Mouse (Mus musculus): ENCODE results near the gene Psmc1. TPM values are rescaled to one million over a fixed set of nuclear protein-coding genes. Genes with fewer than 3 reads are reported as not detected.

Gene Psmc1
- polyA plus RNA-seq, 1 experiment, result 2.7 TPM

DNA sequence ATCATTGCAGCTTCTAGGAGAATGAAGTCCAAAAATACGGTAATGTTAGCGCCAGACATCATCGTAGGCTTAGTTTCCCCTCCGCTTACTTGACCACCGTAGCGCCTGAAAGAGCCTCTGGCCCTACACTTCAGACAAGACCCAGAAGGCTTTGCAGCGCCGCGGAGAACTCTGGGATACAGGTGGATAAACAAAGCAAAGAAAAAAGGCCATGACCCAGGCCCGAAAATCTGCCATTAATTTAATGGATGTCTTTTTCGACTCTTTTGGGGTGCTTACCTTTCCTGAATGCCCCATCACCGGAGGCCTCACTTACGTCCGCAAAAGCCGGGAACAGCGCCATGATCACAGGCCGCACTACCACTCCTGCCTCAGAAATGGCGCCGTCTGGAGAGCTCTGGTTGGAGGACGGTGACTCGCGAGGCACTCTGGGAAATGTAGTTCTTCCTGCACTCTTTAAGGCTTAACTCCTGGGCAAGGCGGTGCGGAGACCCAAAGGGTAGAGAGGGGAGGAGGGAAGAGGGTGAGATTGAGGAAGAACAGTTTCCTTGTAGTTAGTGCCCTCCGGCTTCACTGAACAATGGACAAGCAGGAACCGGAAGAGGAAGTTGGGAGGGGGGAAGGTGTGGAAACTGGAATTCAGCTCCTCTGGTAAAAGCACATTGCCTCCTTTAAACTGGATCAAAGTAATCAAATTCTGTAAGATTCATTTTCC is 49.5 kb downstream of the Psmc1 start, which contains the start of gene Nrde2:
Gene Nrde2, minus strand, starts transcription at position 393 of the 715 bp plus-strand sequence.
- peaks cover 10% of the 10 kb centered on the region for H3K36me3 ChIP-seq (ENCODE audit: control insufficient read depth)
- H3K27me3 ChIP-seq (ENCODE audit: control insufficient read depth), result no peaks in the 10 kb centered on the region
- H3K4me3 ChIP-seq (replicated peaks), result peak within 1 kb of the TSS; percentile 84
- peaks cover 24% of the 10 kb centered on the region for H3K4me1 ChIP-seq (ENCODE audit: control insufficient read depth)
- TF ChIP-seq TAL1 (IDR thresholded peaks at IDR 0.05; ENCODE audit: low read length) (no peak), GATA1 (IDR thresholded peaks at IDR 0.05; ENCODE audit: low read length) (no peak)
- no peaks in the 10 kb centered on the region for H3K9me3 ChIP-seq (ENCODE audit: control insufficient read depth, low read length)

DNA sequence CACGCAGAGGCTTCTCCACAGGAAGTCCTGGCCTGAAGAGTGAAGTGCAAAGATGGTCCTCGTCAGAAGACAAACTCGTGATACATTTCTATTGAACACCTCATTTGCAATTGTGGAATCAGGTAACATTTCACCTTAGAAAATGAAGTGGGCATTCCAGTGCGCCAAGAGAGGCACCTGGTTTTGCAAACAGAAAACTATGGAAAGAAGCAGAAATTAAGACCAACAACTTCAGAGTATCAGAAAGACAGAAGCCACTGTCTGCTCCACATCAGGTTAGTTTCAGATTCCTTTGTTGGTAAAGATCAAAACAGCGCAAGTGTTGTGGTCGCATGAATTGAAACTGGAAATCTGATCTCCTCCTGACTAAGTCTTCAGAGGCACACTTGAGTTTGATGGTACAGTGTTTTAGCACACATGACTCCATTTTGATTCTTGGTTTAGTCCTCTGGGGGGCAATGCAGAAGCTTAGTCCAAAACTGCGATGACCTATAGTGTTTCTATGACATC is 55.1 kb downstream of the Psmc1 start:
- TF ChIP-seq GATA1 (IDR thresholded peaks at IDR 0.05; ENCODE audit: low read length), result no peak
- TF ChIP-seq TAL1 (IDR thresholded peaks at IDR 0.05; ENCODE audit: low read length), result no peak
- no peaks in the 10 kb centered on the region for H3K9me3 ChIP-seq (ENCODE audit: control insufficient read depth, low read length)
- H3K27me3 ChIP-seq (ENCODE audit: control insufficient read depth), result peaks cover 2% of the 10 kb centered on the region; the same call in 1 of the 2 replicates
- H3K36me3 ChIP-seq (ENCODE audit: control insufficient read depth), result no peaks in the 10 kb centered on the region
- no peak overlapping the region for H3K4me3 ChIP-seq (replicated peaks)
- peaks cover 14% of the 10 kb centered on the region for H3K4me1 ChIP-seq (ENCODE audit: control insufficient read depth)

DNA sequence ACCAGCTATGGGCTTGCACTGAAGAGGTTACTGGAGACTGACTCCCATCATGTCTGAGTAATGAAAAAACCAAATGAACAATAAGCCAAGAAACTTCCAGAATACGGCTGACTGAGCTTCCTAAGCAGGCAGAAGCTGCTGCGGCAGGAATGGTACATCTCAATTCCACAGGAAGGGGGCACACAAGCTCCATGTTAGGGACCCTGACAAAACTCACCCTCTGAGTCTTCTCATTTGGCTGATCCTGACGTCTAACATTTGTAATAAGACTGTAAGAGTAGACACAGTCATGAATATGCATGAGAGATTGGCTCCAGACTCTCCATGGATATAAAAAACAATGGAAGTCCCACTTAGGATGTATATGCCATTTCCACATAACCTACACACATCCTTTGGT is 56.2 kb downstream of the Psmc1 start:
- no peak for TF ChIP-seq TAL1 (IDR thresholded peaks at IDR 0.05; ENCODE audit: low read length)
- no peak for TF ChIP-seq GATA1 (IDR thresholded peaks at IDR 0.05; ENCODE audit: low read length)
- H3K36me3 ChIP-seq (ENCODE audit: control insufficient read depth), result no peaks in the 10 kb centered on the region
- H3K4me3 ChIP-seq (replicated peaks), result no peak overlapping the region

GRCm38 (mm10) chr12:100166939-100167338 is 57.0 kb downstream of the Psmc1 start:
- no peak overlapping the region for H3K4me3 ChIP-seq (replicated peaks)

More for the DNA sequence above, 56.2 kb downstream of the Psmc1 start:
- no peaks in the 10 kb centered on the region for H3K9me3 ChIP-seq (ENCODE audit: control insufficient read depth, low read length)
- peaks cover 2% of the 10 kb centered on the region; the same call in 1 of the 2 replicates for H3K27me3 ChIP-seq (ENCODE audit: control insufficient read depth)
- peaks cover 12% of the 10 kb centered on the region for H3K4me1 ChIP-seq (ENCODE audit: control insufficient read depth)

GRCm38 (mm10) chr12:100167502-100167901 is 57.5 kb downstream of the Psmc1 start:
- no peaks in the 10 kb centered on the region for H3K9me3 ChIP-seq (ENCODE audit: control insufficient read depth, low read length)
- no peak overlapping the region for H3K4me3 ChIP-seq (replicated peaks)
- no peaks in the 10 kb centered on the region for H3K36me3 ChIP-seq (ENCODE audit: control insufficient read depth)
- peaks cover 2% of the 10 kb centered on the region; the same call in 1 of the 2 replicates for H3K27me3 ChIP-seq (ENCODE audit: control insufficient read depth)
- H3K4me1 ChIP-seq (ENCODE audit: control insufficient read depth), result peaks cover 12% of the 10 kb centered on the region
- TF ChIP-seq GATA1 (IDR thresholded peaks at IDR 0.05; ENCODE audit: low read length) (no peak), TAL1 (IDR thresholded peaks at IDR 0.05; ENCODE audit: low read length) (no peak)

More at GRCm38 (mm10) chr12:100166939-100167338, 57.0 kb downstream of the Psmc1 start:
- H3K4me1 ChIP-seq (ENCODE audit: control insufficient read depth), result peaks cover 12% of the 10 kb centered on the region
- peaks cover 2% of the 10 kb centered on the region; the same call in 1 of the 2 replicates for H3K27me3 ChIP-seq (ENCODE audit: control insufficient read depth)
- H3K9me3 ChIP-seq (ENCODE audit: control insufficient read depth, low read length), result no peaks in the 10 kb centered on the region
- no peaks in the 10 kb centered on the region for H3K36me3 ChIP-seq (ENCODE audit: control insufficient read depth)
- TF ChIP-seq GATA1 (IDR thresholded peaks at IDR 0.05; ENCODE audit: low read length) (no peak), TAL1 (IDR thresholded peaks at IDR 0.05; ENCODE audit: low read length) (no peak)

DNA sequence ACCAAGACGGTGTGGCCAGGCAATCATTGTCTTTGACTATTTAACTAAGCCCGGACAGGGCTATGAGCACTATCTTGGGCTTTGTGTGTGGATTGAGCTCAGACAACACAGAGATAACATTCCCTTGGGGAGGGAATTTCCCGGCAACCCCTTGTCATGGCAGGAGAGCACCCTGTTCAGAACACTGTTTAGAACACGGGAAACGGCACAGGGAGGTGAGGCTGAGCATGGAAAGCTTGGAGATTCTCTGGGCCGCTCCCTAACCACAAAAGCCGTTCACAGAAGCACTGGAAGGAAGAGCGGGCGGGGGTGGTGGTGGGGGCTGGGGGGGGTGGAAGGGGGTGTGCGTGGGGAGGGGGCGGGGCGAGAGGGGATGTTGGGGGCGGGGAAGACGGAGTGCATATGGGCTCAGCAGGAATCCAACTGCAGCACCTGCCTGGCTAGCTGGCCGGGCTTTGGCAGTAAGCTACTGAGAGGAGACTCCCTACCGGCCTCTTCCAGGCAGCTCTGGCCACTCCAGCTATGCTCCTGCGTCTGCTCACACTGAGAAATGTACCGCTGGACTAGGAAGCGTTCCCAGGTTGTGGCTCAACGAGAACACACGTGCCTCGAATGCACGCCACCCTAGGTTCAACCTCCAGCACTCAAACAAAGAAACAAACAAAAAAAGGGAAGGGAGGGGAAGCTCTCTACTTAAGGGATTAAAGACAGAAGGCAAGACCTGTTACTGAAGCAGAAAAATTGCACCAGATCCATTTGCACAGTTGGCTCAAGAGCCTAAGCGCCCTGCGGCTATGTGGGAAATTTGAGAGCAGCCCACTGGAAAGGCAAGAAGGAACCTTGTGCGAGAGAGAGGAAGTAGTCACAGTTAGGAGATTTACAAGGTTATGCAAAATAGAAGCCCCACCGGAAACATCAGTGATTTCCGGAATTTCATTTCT is 58.2 kb downstream of the Psmc1 start:
- Histone ChIP-seq H3K36me3 (ENCODE audit: control insufficient read depth) (no peaks in the 10 kb centered on the region), H3K9me3 (ENCODE audit: control insufficient read depth, low read length) (no peaks in the 10 kb centered on the region), H3K27me3 (ENCODE audit: control insufficient read depth) (peaks cover 2% of the 10 kb centered on the region; the same call in 1 of the 2 replicates), H3K4me1 (ENCODE audit: control insufficient read depth) (peaks cover 12% of the 10 kb centered on the region), H3K4me3 (replicated peaks) (peak overlapping the region; percentile 30)
- TF ChIP-seq TAL1 (IDR thresholded peaks at IDR 0.05; ENCODE audit: low read length) (no peak), GATA1 (IDR thresholded peaks at IDR 0.05; ENCODE audit: low read length) (no peak)

- H3K27me3 ChIP-seq (ENCODE audit: control insufficient read depth), result peaks cover 2% of the 10 kb centered on the region; the same call in 1 of the 2 replicates
- no peak overlapping the region for H3K4me3 ChIP-seq (replicated peaks)
- peaks cover 12% of the 10 kb centered on the region for H3K4me1 ChIP-seq (ENCODE audit: control insufficient read depth)
- no peaks in the 10 kb centered on the region for H3K9me3 ChIP-seq (ENCODE audit: control insufficient read depth, low read length)
- H3K36me3 ChIP-seq (ENCODE audit: control insufficient read depth), result no peaks in the 10 kb centered on the region
- TF ChIP-seq TAL1 (IDR thresholded peaks at IDR 0.05; ENCODE audit: low read length) (no peak), GATA1 (IDR thresholded peaks at IDR 0.05; ENCODE audit: low read length) (no peak)
Observed at GRCm38 (mm10) chr12:100172481-100172880, 62.5 kb downstream of the Psmc1 start.

Other genes with a start within 250 kb of the Psmc1 start
- gene Efcab11, start 225.7 kb upstream of the Psmc1 start, polyA plus RNA-seq (2012), result 0.94 and 1.8 TPM in 2 replicates
- gene Tdp1, start 225.6 kb upstream of the Psmc1 start, polyA plus RNA-seq (2012), result 0.66 and 2.1 TPM in 2 replicates
- gene Kcnk13, start 145.7 kb upstream of the Psmc1 start, polyA plus RNA-seq (2012), result not detected in 2 replicates
- 0.22 and 0.30 TPM in 2 replicates for gene Nrde2, start 49.5 kb downstream of the Psmc1 start, polyA plus RNA-seq (2012)
- 39.8 and 55.7 TPM in 2 replicates for gene Calm1, start 89.3 kb downstream of the Psmc1 start, polyA plus RNA-seq (2012)

Data from erythroblast, embryonic 14.5 days (primary cell).